Mouse (Mus musculus) left cerebral cortex, adult 2 months (tissue): ENCODE results near the gene Ifih1. TPM values are rescaled to one million over a fixed set of nuclear protein-coding genes. Genes with fewer than 3 reads are reported as not detected.

Experiments used
- DNase-seq, 2 experiments: peaks; one replicate each; pipeline ENCODE4 v3.0.0; 2021 to 2022; ENCODE audit warnings: low spot score in 2 of 2, mixed read lengths in 1 of 2; ENCODE audit errors: extremely low spot score in 1 of 2
- H3K27ac ChIP-seq: fragments of 200-600 bp; 2 replicates; pipeline ENCODE4 v1.8.1; 2022
- H3K4me3 ChIP-seq: fragments of 200-600 bp; 2 replicates; pipeline ENCODE4 v1.8.1; 2022
- CTCF ChIP-seq: fragments of 200-600 bp; IDR thresholded peaks from 2 replicates; pipeline ENCODE4 v1.8.1; 2022; ENCODE audit warnings: antibody characterized with exemption, mild to moderate bottlenecking, moderate library complexity
- intact Hi-C: fragments of 180-260 bp; cut with DNase I; formaldehyde crosslinking; loops from one replicate; pipeline ENCODE4 v1.15.1; 2025
- total RNA-seq, 2 experiments: library from RNA; stranded (reverse); gene quantifications; 2 replicates each; pipeline ENCODE4 v1.2.3; 2021

Gene Ifih1
- total RNA-seq, 2 experiments from 2014 or later = 2.6 TPM

DNA sequence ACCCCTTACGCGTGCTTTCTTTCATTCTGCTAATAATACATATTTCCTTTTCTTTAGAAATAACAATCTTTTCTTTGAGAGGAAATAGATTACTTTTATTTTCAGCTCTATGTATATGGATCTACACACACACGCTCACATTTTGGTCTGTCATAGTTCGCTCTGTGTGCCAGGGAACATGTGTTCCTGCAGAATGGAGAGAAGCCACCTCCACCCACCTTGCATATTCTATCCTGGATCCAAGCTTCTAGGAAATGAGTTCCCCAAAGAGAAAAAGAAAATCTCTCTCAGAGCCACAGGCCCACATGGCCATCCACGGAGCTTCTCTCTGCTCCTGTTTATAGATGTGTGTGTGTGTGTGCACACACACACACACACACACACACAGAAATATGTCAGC, 17.7 kb downstream of the Ifih1 start:
- DNase-seq = peak; percentile 25 to 58
- intact Hi-C loops = loop anchor here (2.0 to 5.0 kb wide), 8 partner anchors 111 to 980 kb away; no protein-coding TSS in a partner anchor
- H3K4me3 ChIP-seq = peak overlapping the region; percentile 5; the same call in 1 of the 2 replicates
- TF ChIP-seq CTCF = no peak
- peak overlapping the region; percentile 96 for H3K27ac ChIP-seq

- intact Hi-C loops = loop anchor here (2.0 to 5.0 kb wide), 10 partner anchors 110 to 979 kb away; partner anchors contain the start of gene Slc4a10
- peak overlapping the region; percentile 96 for H3K27ac ChIP-seq
- no peak overlapping the region for H3K4me3 ChIP-seq
- TF ChIP-seq CTCF = peak; percentile 76
- DNase-seq = no peak
Observed at GRCm38 (mm10) chr2:62627728-62628127, 18.3 kb downstream of the Ifih1 start.

GRCm38 (mm10) chr2:62623024-62623441, 23.0 kb downstream of the Ifih1 start:
- intact Hi-C loops = loop anchor here (1.0 kb wide), 1 partner anchor 49 kb away; the partner anchor contains the start of gene Fap
- H3K4me3 ChIP-seq = no peak overlapping the region
- peak overlapping the region; percentile 51 for H3K27ac ChIP-seq
- no peak for TF ChIP-seq CTCF
- no peak for DNase-seq

DNA sequence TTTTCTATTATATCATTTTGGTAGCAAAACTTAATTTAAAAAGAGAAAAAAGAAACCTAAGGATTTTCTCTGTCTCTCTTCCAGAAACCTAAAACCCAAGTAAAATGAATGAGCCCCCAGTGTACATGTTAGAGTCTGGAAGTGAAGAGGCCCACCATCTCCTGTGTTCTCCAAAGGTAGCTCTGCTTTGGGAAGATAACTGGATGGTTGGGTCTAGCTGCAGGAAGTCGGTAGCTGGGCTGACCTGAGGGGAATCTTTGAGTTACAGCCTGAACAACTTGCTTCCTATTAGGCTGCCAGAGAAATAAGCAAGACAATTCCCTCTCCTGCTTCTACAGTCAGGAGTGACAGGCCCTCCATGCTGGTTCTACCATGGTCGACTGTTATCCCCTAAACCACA, 26.4 kb downstream of the Ifih1 start:
- intact Hi-C loops = no loop called here
- DNase-seq = no peak
- TF ChIP-seq CTCF = no peak

DNA sequence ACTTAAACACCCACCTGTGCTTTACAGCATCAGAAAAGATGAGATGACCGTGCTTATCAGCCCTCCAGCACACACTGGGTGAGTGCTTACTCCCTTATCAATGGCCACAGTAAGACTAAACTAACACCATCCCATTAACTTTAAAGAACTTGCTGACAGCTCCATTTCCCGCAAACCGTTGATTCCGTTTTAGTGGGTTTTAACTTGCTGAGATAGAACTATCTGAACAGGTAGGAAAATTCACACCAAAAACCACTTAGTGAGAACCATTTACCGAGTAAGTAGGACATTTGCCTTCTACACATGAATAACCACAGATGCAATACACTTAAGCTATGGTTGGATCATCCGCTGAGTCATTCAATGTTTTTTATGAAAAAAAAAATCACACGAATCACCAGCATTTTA, 27.1 kb downstream of the Ifih1 start:
- Histone ChIP-seq H3K4me3 (no peak overlapping the region), H3K27ac (no peak overlapping the region)
- TF ChIP-seq CTCF = no peak
- intact Hi-C loops = no loop called here
- DNase-seq = no peak

More for the DNA sequence above, 26.4 kb downstream of the Ifih1 start:
- H3K27ac ChIP-seq = no peak overlapping the region
- no peak overlapping the region for H3K4me3 ChIP-seq

DNA sequence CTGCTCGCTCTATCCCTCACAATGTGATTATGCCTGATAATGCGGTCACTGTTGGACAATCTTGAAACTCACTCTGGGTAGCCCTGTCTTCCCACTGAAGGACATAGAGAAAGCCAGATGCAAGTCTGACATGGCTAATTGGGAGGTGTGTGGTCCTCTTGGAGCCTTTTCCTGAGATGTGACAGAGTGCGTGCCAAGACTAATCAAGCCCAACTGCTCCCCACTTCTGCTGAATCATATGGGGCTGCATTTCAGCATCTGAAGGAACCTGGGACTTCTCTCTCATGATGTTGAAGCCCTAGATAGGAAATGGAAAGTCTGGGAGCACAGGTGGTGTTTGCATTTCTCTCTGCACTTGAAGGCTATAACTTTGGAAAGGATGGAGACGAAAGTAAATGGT, 32.9 kb downstream of the Ifih1 start:
- no peak for DNase-seq
- TF ChIP-seq CTCF = no peak
- intact Hi-C loops = no loop called here
- H3K4me3 ChIP-seq = no peak overlapping the region
- H3K27ac ChIP-seq = no peak overlapping the region

GRCm38 (mm10) chr2:62606205-62606604, 39.9 kb downstream of the Ifih1 start:
- no peak for DNase-seq
- Histone ChIP-seq H3K27ac (no peak overlapping the region), H3K4me3 (no peak overlapping the region)
- TF ChIP-seq CTCF = no peak
- intact Hi-C loops = no loop called here

DNA sequence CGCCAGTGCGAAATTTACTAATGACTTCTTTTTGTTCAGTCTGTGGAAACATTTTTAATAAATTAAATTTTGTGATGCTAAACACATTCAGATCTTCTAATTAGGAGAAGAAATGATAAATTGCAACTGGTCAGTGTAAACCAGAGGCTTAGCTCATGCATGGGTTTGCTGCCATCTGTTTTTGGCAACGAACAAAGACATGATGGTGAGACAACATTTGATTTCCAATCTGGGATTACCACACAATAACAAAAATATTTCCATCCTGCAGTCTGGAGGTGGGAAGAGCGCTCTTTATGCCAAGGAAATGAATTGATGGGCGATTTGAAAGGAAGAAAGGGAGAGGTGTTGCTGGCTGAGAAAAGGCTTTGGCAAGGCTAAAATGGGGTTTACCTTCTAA, 42.5 kb downstream of the Ifih1 start:
- no peak for DNase-seq
- no peak for TF ChIP-seq CTCF
- intact Hi-C loops = no loop called here
- Histone ChIP-seq H3K4me3 (no peak overlapping the region), H3K27ac (no peak overlapping the region)

GRCm38 (mm10) chr2:62596586-62596985, 49.5 kb downstream of the Ifih1 start:
- H3K4me3 ChIP-seq = no peak overlapping the region
- no peak overlapping the region for H3K27ac ChIP-seq
- TF ChIP-seq CTCF = no peak
- DNase-seq = no peak
- intact Hi-C loops = no loop called here

- intact Hi-C loops = no loop called here
- no peak for DNase-seq
- no peak overlapping the region for H3K4me3 ChIP-seq
- TF ChIP-seq CTCF = no peak
- H3K27ac ChIP-seq = no peak overlapping the region
Observed at GRCm38 (mm10) chr2:62594491-62594890, 51.6 kb downstream of the Ifih1 start.

DNA sequence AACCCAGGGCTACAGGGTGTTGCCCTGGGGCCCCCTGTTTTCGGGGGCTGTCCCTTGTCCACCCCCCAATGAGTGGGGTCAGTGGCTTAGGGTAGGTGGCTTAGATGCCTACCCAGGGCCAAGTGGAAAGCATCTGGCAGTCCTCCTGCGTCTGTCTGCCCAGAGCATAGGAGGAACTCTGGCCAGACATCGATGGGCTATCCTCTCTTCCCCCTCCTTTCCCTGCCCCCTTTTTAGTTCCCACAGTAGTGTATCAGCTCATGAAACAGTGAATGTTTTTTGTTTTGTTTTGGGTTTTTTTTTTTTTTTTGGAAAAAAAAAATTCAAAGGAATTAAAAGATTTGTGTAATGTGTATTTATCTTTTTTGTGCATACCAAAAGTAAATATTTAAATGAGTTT, 54.5 kb downstream of the Ifih1 start:
- intact Hi-C loops = no loop called here
- no peak for DNase-seq
- TF ChIP-seq CTCF = no peak
- Histone ChIP-seq H3K27ac (no peak overlapping the region), H3K4me3 (no peak overlapping the region)

- TF ChIP-seq CTCF = no peak
- H3K4me3 ChIP-seq = no peak overlapping the region
Observed at GRCm38 (mm10) chr2:62589333-62589732, 56.7 kb downstream of the Ifih1 start.

GRCm38 (mm10) chr2:62585769-62586168, 60.3 kb downstream of the Ifih1 start:
- no peak for TF ChIP-seq CTCF
- H3K27ac ChIP-seq = no peak overlapping the region
- DNase-seq = no peak
- no peak overlapping the region for H3K4me3 ChIP-seq
- intact Hi-C loops = no loop called here

More at GRCm38 (mm10) chr2:62589333-62589732, 56.7 kb downstream of the Ifih1 start:
- DNase-seq = no peak
- no peak overlapping the region for H3K27ac ChIP-seq
- intact Hi-C loops = no loop called here
